Mouse (Mus musculus) forebrain, embryonic 11.5 days (tissue): Measurements from ENCODE around the gene Tmod1. TPM values are rescaled to one million over a fixed set of nuclear protein-coding genes. Genes with fewer than 3 reads are reported as not detected.

Source experiments
- ATAC-seq: fragments of 200-750 bp; cut with Nextera tagmentation; replicated peaks from 2 replicates; pipeline ENCODE4 v1.8.0; 2017; ENCODE audit warnings: moderate TSS enrichment; ENCODE audit not compliant: low FRiP score
- DNase-seq: peaks from one replicate; pipeline ENCODE4 v3.0.0-alpha.2; 2017; ENCODE audit warnings: low spot score
- H3K27ac ChIP-seq: fragments of 300-500 bp; sonication (generic); 2 replicates; pipeline ENCODE4 v1.5.1; 2014; ENCODE audit warnings: low read depth, low read length
- H3K27me3 ChIP-seq: fragments of 300-500 bp; sonication (generic); 2 replicates; pipeline ENCODE4 v1.6.1; 2014; ENCODE audit warnings: mild to moderate bottlenecking, low read length, mixed read lengths; ENCODE audit not compliant: control insufficient read depth, insufficient read depth
- H3K36me3 ChIP-seq: fragments of 300-500 bp; sonication (generic); 2 replicates; pipeline ENCODE4 v1.6.1; 2014; ENCODE audit warnings: mild to moderate bottlenecking, low read length, moderate library complexity, mixed read lengths; ENCODE audit not compliant: control insufficient read depth, insufficient read depth
- H3K4me1 ChIP-seq: fragments of 300-500 bp; sonication (generic); replicated peaks from 2 replicates; pipeline ENCODE4 v1.6.1; 2014; ENCODE audit warnings: low read length, mixed read lengths; ENCODE audit not compliant: control insufficient read depth, insufficient read depth
- H3K4me2 ChIP-seq: fragments of 300-500 bp; sonication (generic); 2 replicates; pipeline ENCODE4 v1.6.1; 2014; ENCODE audit warnings: low read depth, mild to moderate bottlenecking, low read length, moderate library complexity, mixed read lengths; ENCODE audit not compliant: severe bottlenecking
- H3K4me3 ChIP-seq: fragments of 300-500 bp; sonication (generic); 2 replicates; pipeline ENCODE4 v1.5.1; 2014; ENCODE audit warnings: low read depth, low read length
- H3K9ac ChIP-seq: fragments of 300-500 bp; sonication (generic); 2 replicates; pipeline ENCODE4 v1.6.1; 2014; ENCODE audit warnings: low read length
- H3K9me3 ChIP-seq: fragments of 300-500 bp; sonication (generic); 2 replicates; pipeline ENCODE4 v1.6.1; 2016; ENCODE audit warnings: low read length, mixed read lengths; ENCODE audit not compliant: control insufficient read depth
- WGBS: fragments of 180-500 bp; shearing (Covaris S2); extraction: QIAGEN DNeasy Blood & Tissue Kit; methylation state at CpG from one replicate; pipeline ENCODE4 v1.1.7; 2014; 5-methylcytosine and 5-hydroxymethylcytosine counted together
- polyA plus RNA-seq: library from polyadenylated mRNA; unstranded; fragments of >200 nt; fragmentation: Nextera tagmentation; extraction: Ambion mirVana; gene quantifications from 2 replicates; pipeline ENCODE4 v1.2.1, GENCODE M21; 2014

Tmod1 gene
- polyA plus RNA-seq, 1 experiment from 2014 or later, result 2.6 TPM

DNA sequence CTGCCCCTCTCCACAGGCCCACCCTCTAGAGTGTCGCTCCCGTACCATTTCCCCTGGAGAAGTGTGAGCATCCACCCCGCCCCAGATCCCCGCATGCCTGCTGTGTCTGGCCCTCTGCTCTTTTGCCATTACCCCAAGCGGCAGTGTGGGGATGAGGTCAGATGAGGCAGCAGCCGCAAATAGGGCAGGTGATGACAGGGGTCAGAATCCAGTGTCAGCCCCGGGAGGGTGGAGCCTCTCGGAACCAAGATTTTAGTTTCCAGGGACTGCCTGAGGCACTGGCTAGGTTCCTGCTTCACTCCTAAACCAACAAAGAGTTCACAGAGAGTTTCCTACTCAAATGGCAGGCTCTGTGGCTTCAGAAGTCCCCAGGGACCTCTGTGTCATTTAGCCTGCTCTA, 25.5 kb downstream of the Tmod1 start:
- Histone ChIP-seq H3K9me3 (no peaks in the 10 kb centered on the region), H3K9ac (no peak overlapping the region), H3K4me3 (no peak overlapping the region), H3K36me3 (no peaks in the 10 kb centered on the region), H3K27ac (no peak overlapping the region), H3K4me2 (no peak overlapping the region), H3K27me3 (no peaks in the 10 kb centered on the region), H3K4me1 (no peaks in the 10 kb centered on the region)
- ATAC-seq (no peak), DNase-seq (no peak)
- WGBS, result 63% methylated on average over 8 of the region's 8 CpGs

DNA sequence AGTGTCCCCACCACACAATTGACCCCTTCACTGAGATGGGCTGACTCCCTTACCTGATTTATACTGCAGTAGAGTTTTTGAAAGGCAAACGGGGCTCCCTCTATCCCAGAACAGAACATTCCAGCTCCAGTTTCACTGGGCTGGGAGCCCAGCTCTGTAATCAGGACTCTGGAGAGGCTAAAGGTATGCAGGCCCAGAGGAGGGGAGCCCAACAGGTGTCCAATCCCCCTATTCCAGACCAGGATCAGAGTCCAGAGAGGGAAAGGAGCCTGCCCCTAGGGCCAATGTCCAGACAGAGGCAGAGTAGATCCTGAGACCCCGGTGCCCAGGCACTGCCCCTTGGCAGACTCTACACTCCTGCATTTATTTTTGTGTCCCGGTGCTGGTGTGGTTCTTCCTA, 26.2 kb downstream of the Tmod1 start:
- no peak overlapping the region for H3K9ac ChIP-seq
- no peak overlapping the region for H3K4me2 ChIP-seq
- H3K36me3 ChIP-seq, result no peaks in the 10 kb centered on the region
- DNase-seq (no peak), ATAC-seq (no peak)
- H3K27me3 ChIP-seq, result no peaks in the 10 kb centered on the region
- no peak overlapping the region for H3K4me3 ChIP-seq
- no peaks in the 10 kb centered on the region for H3K9me3 ChIP-seq
- 75% methylated on average over 3 of the region's 3 CpGs for WGBS
- no peaks in the 10 kb centered on the region for H3K4me1 ChIP-seq
- H3K27ac ChIP-seq, result no peak overlapping the region

DNA sequence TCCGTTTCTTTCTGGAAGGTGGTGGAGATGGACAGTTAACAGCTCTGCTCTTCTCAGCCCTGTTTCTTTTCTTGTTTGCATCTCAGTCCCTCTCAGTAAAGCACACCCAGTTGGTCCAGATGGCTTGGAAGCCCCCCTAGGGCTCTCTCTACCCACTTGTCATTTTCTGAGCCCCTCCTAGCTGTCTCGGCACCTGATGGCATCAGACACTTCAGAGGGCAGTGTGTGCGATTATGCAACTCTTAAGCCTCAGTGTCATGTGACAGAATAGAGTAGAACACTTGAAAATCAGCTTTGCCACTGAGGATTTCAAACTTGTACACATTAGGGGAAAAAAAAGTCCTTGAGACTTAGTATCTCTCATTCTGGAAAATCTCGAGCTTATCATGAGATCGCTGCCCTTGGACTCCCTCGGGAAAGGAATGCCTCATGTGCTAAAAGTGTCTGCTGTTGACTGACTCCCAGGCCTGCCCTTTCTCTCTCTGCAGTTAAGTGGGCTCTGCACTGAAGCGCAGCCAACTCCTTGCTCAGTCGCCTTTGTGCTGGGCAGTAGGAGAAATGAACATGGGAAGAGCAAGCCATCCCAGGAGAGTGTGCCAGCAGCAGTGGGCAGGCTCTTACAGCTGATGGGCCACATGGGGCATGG, 27.1 kb downstream of the Tmod1 start:
- DNase-seq (no peak), ATAC-seq (no peak)
- no peak overlapping the region for H3K27ac ChIP-seq
- H3K4me1 ChIP-seq, result no peaks in the 10 kb centered on the region
- H3K27me3 ChIP-seq, result no peaks in the 10 kb centered on the region
- 80% methylated on average over 8 of the region's 8 CpGs for WGBS
- no peaks in the 10 kb centered on the region for H3K9me3 ChIP-seq
- no peak overlapping the region for H3K4me2 ChIP-seq
- no peaks in the 10 kb centered on the region for H3K36me3 ChIP-seq
- H3K4me3 ChIP-seq, result no peak overlapping the region
- no peak overlapping the region for H3K9ac ChIP-seq

DNA sequence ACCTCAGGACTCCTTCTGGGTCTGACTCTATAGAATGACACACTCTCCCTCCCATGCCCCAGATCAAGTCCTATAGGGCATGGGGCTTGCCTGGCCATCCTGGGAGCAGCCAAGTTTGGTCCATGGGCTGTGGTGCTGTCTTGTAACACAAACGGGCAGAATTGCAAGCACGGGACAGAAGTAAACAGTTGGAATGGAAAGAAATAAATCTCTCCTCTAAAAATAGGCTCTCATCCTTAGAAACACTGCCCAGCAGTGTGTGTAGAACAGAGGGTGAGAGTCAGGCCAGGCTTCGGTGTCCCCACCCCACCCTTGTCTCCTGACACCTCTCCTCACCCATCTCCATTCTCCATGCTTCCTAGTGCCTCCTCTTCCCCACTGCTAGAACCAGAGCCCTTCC, 29.3 kb downstream of the Tmod1 start:
- H3K4me3 ChIP-seq, result no peak overlapping the region
- H3K4me1 ChIP-seq, result no peaks in the 10 kb centered on the region
- 84% methylated on average over 3 of the region's 3 CpGs for WGBS
- no peak overlapping the region for H3K27ac ChIP-seq
- no peaks in the 10 kb centered on the region for H3K9me3 ChIP-seq
- H3K36me3 ChIP-seq, result no peaks in the 10 kb centered on the region
- ATAC-seq, result no peak
- H3K27me3 ChIP-seq, result no peaks in the 10 kb centered on the region
- no peak for DNase-seq
- H3K9ac ChIP-seq, result no peak overlapping the region
- H3K4me2 ChIP-seq, result no peak overlapping the region

DNA sequence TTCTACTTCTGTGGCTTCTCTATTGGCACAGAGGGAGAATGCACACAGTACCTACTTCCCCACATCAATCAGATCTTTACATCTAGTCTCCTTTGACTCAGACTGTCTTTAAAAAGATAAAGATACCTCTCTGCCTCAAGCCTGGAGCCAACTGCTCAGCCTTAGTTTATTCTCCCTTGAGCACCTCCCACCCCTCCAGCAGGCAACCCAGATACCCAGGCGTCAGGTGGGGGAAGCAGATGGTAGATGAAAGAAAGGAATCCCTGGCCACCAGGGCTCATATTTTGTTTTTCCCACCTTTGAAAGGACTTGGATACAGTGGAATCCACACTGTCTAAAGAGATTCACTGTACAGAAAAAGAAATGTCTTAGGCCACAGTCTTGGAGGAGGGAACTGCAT, 29.8 kb downstream of the Tmod1 start:
- H3K4me1 ChIP-seq, result no peaks in the 10 kb centered on the region
- no peak overlapping the region for H3K9ac ChIP-seq
- DNase-seq, result no peak

DNA sequence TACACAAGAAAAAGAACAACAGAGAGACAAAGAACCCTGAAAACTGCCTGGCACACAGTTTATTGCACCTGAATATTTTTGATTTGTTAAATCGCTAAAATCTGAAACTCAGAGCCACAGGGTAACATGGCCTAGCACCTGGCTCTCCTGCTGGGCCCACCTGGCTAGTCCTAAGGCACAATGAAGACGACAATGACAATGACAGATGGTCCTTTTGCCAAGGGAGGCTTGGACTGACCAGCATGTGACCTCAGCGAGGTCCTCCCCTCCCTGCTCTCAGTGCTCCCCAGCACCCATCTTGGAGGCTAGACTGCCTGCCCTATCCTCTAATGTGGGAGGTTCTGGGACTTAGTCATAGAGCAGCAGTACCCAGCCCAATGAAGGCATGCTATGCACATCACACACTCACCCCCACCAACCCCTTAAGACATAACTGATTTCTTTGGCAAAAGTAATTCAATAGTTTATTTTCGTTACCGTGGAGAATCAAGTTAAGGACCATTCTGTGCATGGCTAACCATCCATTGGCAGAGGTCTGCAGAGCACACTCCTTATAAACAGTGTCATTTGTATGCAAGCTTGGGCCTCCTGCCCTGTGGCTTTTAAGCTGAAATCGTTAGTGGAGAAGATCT, 31.2 kb downstream of the Tmod1 start:
- no peaks in the 10 kb centered on the region for H3K4me1 ChIP-seq

More for the DNA sequence above, 29.8 kb downstream of the Tmod1 start:
- Histone ChIP-seq H3K4me3 (no peak overlapping the region), H3K4me2 (no peak overlapping the region), H3K9me3 (no peaks in the 10 kb centered on the region), H3K27me3 (no peaks in the 10 kb centered on the region), H3K27ac (no peak overlapping the region), H3K36me3 (no peaks in the 10 kb centered on the region)
- ATAC-seq, result no peak
- 41% methylated on average over 1 of the region's 1 CpGs for WGBS

DNA sequence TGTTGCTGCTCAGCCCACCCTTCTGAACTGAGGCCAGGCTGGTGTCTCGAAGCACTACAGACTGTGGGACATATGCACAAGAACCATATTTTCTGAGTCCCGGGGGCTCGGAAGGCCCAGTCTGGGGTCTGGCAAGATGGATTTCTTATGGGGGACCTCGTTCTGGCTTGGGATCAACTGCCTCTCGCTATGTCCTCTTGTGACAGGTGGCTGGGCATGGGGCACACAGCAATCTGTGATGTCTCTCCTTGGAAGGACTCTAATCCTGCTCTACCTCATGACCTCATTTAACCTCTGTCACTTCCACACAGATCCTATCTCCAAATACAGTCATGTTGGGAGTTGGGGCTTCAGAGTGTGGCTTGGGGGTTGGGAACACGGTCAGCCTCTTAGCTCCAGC, 33.9 kb downstream of the Tmod1 start:
- Histone ChIP-seq H3K36me3 (no peaks in the 10 kb centered on the region), H3K4me2 (no peak overlapping the region), H3K4me1 (no peaks in the 10 kb centered on the region), H3K27me3 (no peaks in the 10 kb centered on the region), H3K27ac (no peak overlapping the region), H3K9me3 (no peaks in the 10 kb centered on the region), H3K9ac (no peak overlapping the region), H3K4me3 (no peak overlapping the region)
- 87% methylated on average over 6 of the region's 6 CpGs for WGBS
- ATAC-seq (no peak), DNase-seq (no peak)

More for the DNA sequence above, 31.2 kb downstream of the Tmod1 start:
- Histone ChIP-seq H3K9me3 (no peaks in the 10 kb centered on the region), H3K36me3 (no peaks in the 10 kb centered on the region), H3K4me3 (no peak overlapping the region), H3K27ac (no peak overlapping the region), H3K9ac (no peak overlapping the region), H3K27me3 (no peaks in the 10 kb centered on the region), H3K4me2 (no peak overlapping the region)
- WGBS, result 74% methylated on average over 6 of the region's 6 CpGs
- no peak for ATAC-seq
- no peak for DNase-seq

DNA sequence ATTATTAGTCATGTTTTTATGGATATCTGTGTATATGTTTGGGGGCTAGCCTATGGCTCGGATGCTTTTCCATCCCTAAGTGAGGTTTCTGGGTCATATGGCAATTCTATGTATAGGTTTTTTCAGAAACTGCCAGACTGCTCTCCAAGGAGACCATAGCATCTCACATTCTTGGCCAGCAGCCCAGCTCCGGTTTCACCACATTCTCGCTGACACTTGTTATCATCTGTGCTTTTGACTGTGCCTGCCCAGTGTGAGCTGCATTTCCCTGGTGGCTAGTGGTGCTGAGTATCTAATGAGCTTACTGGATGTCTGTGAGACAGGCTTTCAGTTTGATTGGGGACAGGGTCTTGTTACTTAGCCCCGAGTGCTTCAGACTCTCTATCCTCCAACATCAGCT, 35.0 kb downstream of the Tmod1 start:
- Histone ChIP-seq H3K4me3 (no peak overlapping the region), H3K9me3 (no peaks in the 10 kb centered on the region), H3K27ac (no peak overlapping the region), H3K36me3 (no peaks in the 10 kb centered on the region), H3K4me1 (no peaks in the 10 kb centered on the region), H3K27me3 (no peaks in the 10 kb centered on the region), H3K4me2 (no peak overlapping the region), H3K9ac (no peak overlapping the region)
- ATAC-seq (no peak), DNase-seq (no peak)
- 84% methylated on average over 4 of the region's 4 CpGs for WGBS

DNA sequence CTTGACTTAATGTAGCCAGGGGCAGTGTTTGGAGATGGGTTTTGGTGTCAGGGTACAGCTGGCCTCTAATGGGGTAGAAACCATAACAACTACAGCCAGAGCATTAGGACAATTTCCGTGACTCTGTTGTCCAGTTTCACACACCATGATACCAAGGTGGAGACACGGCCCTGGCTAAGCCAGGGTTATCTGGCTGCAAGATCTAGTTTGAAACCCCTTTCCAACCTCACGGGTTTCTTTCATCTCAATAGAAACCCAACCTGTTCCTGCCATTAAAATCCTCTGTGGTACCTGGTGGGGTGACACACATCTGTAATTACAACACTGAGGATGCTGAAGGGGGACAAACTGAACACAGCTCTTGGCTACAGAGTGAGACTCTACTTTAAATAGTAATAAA, 36.9 kb downstream of the Tmod1 start:
- no peaks in the 10 kb centered on the region for H3K27me3 ChIP-seq
- no peak for DNase-seq
- no peak overlapping the region for H3K4me3 ChIP-seq
- H3K36me3 ChIP-seq, result no peaks in the 10 kb centered on the region
- ATAC-seq, result no peak
- H3K9me3 ChIP-seq, result no peaks in the 10 kb centered on the region
- no peak overlapping the region for H3K4me2 ChIP-seq
- 87% methylated on average over 3 of the region's 3 CpGs for WGBS
- H3K27ac ChIP-seq, result no peak overlapping the region
- H3K4me1 ChIP-seq, result no peaks in the 10 kb centered on the region
- no peak overlapping the region for H3K9ac ChIP-seq
